Mouse (Mus musculus): ENCODE results near the gene Smyd2. TPM values are rescaled to one million over a fixed set of nuclear protein-coding genes. Genes with fewer than 3 reads are reported as not detected.

Smyd2 gene
- polyA plus RNA-seq, 1 experiment from 2014 or later = 54.9 TPM

GRCm38 (mm10) chr1:189884951-189885350, 37.2 kb downstream of the Smyd2 start:
- Histone ChIP-seq H3K9me3 (ENCODE audit: control insufficient read depth, low read length) (no peaks in the 10 kb centered on the region), H3K4me3 (ENCODE audit: low read depth, low read length) (no peak overlapping the region), H3K9ac (ENCODE audit: low read length) (no peak overlapping the region), H3K27me3 (ENCODE audit: control insufficient read depth, insufficient read depth, low read length) (no peaks in the 10 kb centered on the region), H3K4me2 (no peak overlapping the region), H3K4me1 (ENCODE audit: control insufficient read depth, insufficient read depth, low read length) (no peaks in the 10 kb centered on the region; the same call in 1 of the 2 replicates), H3K27ac (ENCODE audit: low read depth, low read length) (no peak overlapping the region), H3K36me3 (ENCODE audit: control insufficient read depth, insufficient read depth, low read length) (no peaks in the 10 kb centered on the region)
- 64% methylated on average over 13 of the region's 13 CpGs for WGBS
- ATAC-seq (ENCODE audit: low FRiP score) = no peak
- DNase-seq (ENCODE audit: low spot score, missing footprints) = no peak

GRCm38 (mm10) chr1:189883531-189884170, 38.5 kb downstream of the Smyd2 start:
- ATAC-seq (ENCODE audit: low FRiP score) = peak; percentile 34
- Histone ChIP-seq H3K4me1 (ENCODE audit: control insufficient read depth, insufficient read depth, low read length) (no peaks in the 10 kb centered on the region), H3K4me2 (no peak overlapping the region), H3K4me3 (ENCODE audit: low read depth, low read length) (no peak overlapping the region), H3K9ac (ENCODE audit: low read length) (no peak overlapping the region), H3K27me3 (ENCODE audit: control insufficient read depth, insufficient read depth, low read length) (no peaks in the 10 kb centered on the region), H3K9me3 (ENCODE audit: control insufficient read depth, low read length) (no peaks in the 10 kb centered on the region), H3K27ac (ENCODE audit: low read depth, low read length) (no peak overlapping the region), H3K36me3 (ENCODE audit: control insufficient read depth, insufficient read depth, low read length) (no peaks in the 10 kb centered on the region)
- WGBS = 39% methylated on average over 18 of the region's 18 CpGs
- peak; percentile 90 for DNase-seq (ENCODE audit: low spot score, missing footprints)

GRCm38 (mm10) chr1:189882886-189883285, 39.3 kb downstream of the Smyd2 start:
- no peaks in the 10 kb centered on the region for H3K36me3 ChIP-seq (ENCODE audit: control insufficient read depth, insufficient read depth, low read length)
- no peak overlapping the region for H3K9ac ChIP-seq (ENCODE audit: low read length)
- ATAC-seq (ENCODE audit: low FRiP score) = peak; percentile 24; the same call in 1 of the 2 replicates
- H3K27me3 ChIP-seq (ENCODE audit: control insufficient read depth, insufficient read depth, low read length) = no peaks in the 10 kb centered on the region
- no peak overlapping the region for H3K4me2 ChIP-seq
- H3K9me3 ChIP-seq (ENCODE audit: control insufficient read depth, low read length) = no peaks in the 10 kb centered on the region
- DNase-seq (ENCODE audit: low spot score, missing footprints) = peak; percentile 90
- H3K27ac ChIP-seq (ENCODE audit: low read depth, low read length) = no peak overlapping the region
- 49% methylated on average over 7 of the region's 7 CpGs for WGBS
- H3K4me1 ChIP-seq (ENCODE audit: control insufficient read depth, insufficient read depth, low read length) = no peaks in the 10 kb centered on the region
- H3K4me3 ChIP-seq (ENCODE audit: low read depth, low read length) = no peak overlapping the region

GRCm38 (mm10) chr1:189880745-189881144, 41.4 kb downstream of the Smyd2 start:
- 76% methylated on average over 14 of the region's 14 CpGs for WGBS
- no peak overlapping the region for H3K9ac ChIP-seq (ENCODE audit: low read length)
- no peaks in the 10 kb centered on the region for H3K4me1 ChIP-seq (ENCODE audit: control insufficient read depth, insufficient read depth, low read length)
- no peak for ATAC-seq (ENCODE audit: low FRiP score)
- DNase-seq (ENCODE audit: low spot score, missing footprints) = no peak
- H3K27ac ChIP-seq (ENCODE audit: low read depth, low read length) = no peak overlapping the region
- no peak overlapping the region for H3K4me3 ChIP-seq (ENCODE audit: low read depth, low read length)
- H3K9me3 ChIP-seq (ENCODE audit: control insufficient read depth, low read length) = no peaks in the 10 kb centered on the region
- H3K36me3 ChIP-seq (ENCODE audit: control insufficient read depth, insufficient read depth, low read length) = no peaks in the 10 kb centered on the region
- no peaks in the 10 kb centered on the region for H3K27me3 ChIP-seq (ENCODE audit: control insufficient read depth, insufficient read depth, low read length)
- H3K4me2 ChIP-seq = no peak overlapping the region

GRCm38 (mm10) chr1:189879965-189880364, 42.2 kb downstream of the Smyd2 start:
- H3K27me3 ChIP-seq (ENCODE audit: control insufficient read depth, insufficient read depth, low read length) = no peaks in the 10 kb centered on the region
- H3K36me3 ChIP-seq (ENCODE audit: control insufficient read depth, insufficient read depth, low read length) = no peaks in the 10 kb centered on the region
- no peaks in the 10 kb centered on the region for H3K9me3 ChIP-seq (ENCODE audit: control insufficient read depth, low read length)
- H3K9ac ChIP-seq (ENCODE audit: low read length) = no peak overlapping the region
- ATAC-seq (ENCODE audit: low FRiP score) (no peak), DNase-seq (ENCODE audit: low spot score, missing footprints) (no peak)
- H3K4me3 ChIP-seq (ENCODE audit: low read depth, low read length) = no peak overlapping the region
- no peaks in the 10 kb centered on the region for H3K4me1 ChIP-seq (ENCODE audit: control insufficient read depth, insufficient read depth, low read length)
- no peak overlapping the region for H3K27ac ChIP-seq (ENCODE audit: low read depth, low read length)
- 80% methylated on average over 8 of the region's 8 CpGs for WGBS
- H3K4me2 ChIP-seq = no peak overlapping the region

- DNase-seq (ENCODE audit: low spot score, missing footprints) (no peak), ATAC-seq (ENCODE audit: low FRiP score) (no peak)
- Histone ChIP-seq H3K4me2 (no peak overlapping the region), H3K27ac (ENCODE audit: low read depth, low read length) (no peak overlapping the region), H3K9ac (ENCODE audit: low read length) (no peak overlapping the region), H3K9me3 (ENCODE audit: control insufficient read depth, low read length) (no peaks in the 10 kb centered on the region), H3K27me3 (ENCODE audit: control insufficient read depth, insufficient read depth, low read length) (no peaks in the 10 kb centered on the region), H3K36me3 (ENCODE audit: control insufficient read depth, insufficient read depth, low read length) (no peaks in the 10 kb centered on the region), H3K4me1 (ENCODE audit: control insufficient read depth, insufficient read depth, low read length) (no peaks in the 10 kb centered on the region), H3K4me3 (ENCODE audit: low read depth, low read length) (no peak overlapping the region)
- 69% methylated on average over 2 of the region's 2 CpGs for WGBS
Measured at GRCm38 (mm10) chr1:189879212-189879611, 43.0 kb downstream of the Smyd2 start.

GRCm38 (mm10) chr1:189876162-189876561, 46.0 kb downstream of the Smyd2 start:
- no peaks in the 10 kb centered on the region for H3K9me3 ChIP-seq (ENCODE audit: control insufficient read depth, low read length)
- DNase-seq (ENCODE audit: low spot score, missing footprints) (no peak), ATAC-seq (ENCODE audit: low FRiP score) (no peak)
- no peaks in the 10 kb centered on the region for H3K27me3 ChIP-seq (ENCODE audit: control insufficient read depth, insufficient read depth, low read length)
- H3K36me3 ChIP-seq (ENCODE audit: control insufficient read depth, insufficient read depth, low read length) = no peaks in the 10 kb centered on the region
- no peak overlapping the region for H3K9ac ChIP-seq (ENCODE audit: low read length)
- 82% methylated on average over 8 of the region's 8 CpGs for whole genome bisulfite sequencing
- no peak overlapping the region for H3K4me2 ChIP-seq
- H3K4me1 ChIP-seq (ENCODE audit: control insufficient read depth, insufficient read depth, low read length) = no peaks in the 10 kb centered on the region
- no peak overlapping the region for H3K4me3 ChIP-seq (ENCODE audit: low read depth, low read length)
- no peak overlapping the region for H3K27ac ChIP-seq (ENCODE audit: low read depth, low read length)

GRCm38 (mm10) chr1:189875439-189875861, 46.7 kb downstream of the Smyd2 start:
- Histone ChIP-seq H3K9ac (ENCODE audit: low read length) (no peak overlapping the region), H3K4me2 (no peak overlapping the region), H3K36me3 (ENCODE audit: control insufficient read depth, insufficient read depth, low read length) (no peaks in the 10 kb centered on the region), H3K27me3 (ENCODE audit: control insufficient read depth, insufficient read depth, low read length) (no peaks in the 10 kb centered on the region), H3K4me1 (ENCODE audit: control insufficient read depth, insufficient read depth, low read length) (no peaks in the 10 kb centered on the region), H3K27ac (ENCODE audit: low read depth, low read length) (no peak overlapping the region), H3K9me3 (ENCODE audit: control insufficient read depth, low read length) (no peaks in the 10 kb centered on the region), H3K4me3 (ENCODE audit: low read depth, low read length) (no peak overlapping the region)
- ATAC-seq (ENCODE audit: low FRiP score) = no peak
- 41% methylated on average over 6 of the region's 6 CpGs for WGBS
- DNase-seq (ENCODE audit: low spot score, missing footprints) = no peak

GRCm38 (mm10) chr1:189873591-189873990, 48.6 kb downstream of the Smyd2 start:
- Histone ChIP-seq H3K27me3 (ENCODE audit: control insufficient read depth, insufficient read depth, low read length) (no peaks in the 10 kb centered on the region), H3K4me1 (ENCODE audit: control insufficient read depth, insufficient read depth, low read length) (no peaks in the 10 kb centered on the region), H3K27ac (ENCODE audit: low read depth, low read length) (no peak overlapping the region), H3K36me3 (ENCODE audit: control insufficient read depth, insufficient read depth, low read length) (no peaks in the 10 kb centered on the region), H3K4me2 (no peak overlapping the region), H3K9ac (ENCODE audit: low read length) (no peak overlapping the region), H3K9me3 (ENCODE audit: control insufficient read depth, low read length) (no peaks in the 10 kb centered on the region), H3K4me3 (ENCODE audit: low read depth, low read length) (no peak overlapping the region)
- DNase-seq (ENCODE audit: low spot score, missing footprints) (no peak), ATAC-seq (ENCODE audit: low FRiP score) (no peak)
- WGBS = 94% methylated on average over 8 of the region's 8 CpGs
